Mouse (Mus musculus): ENCODE results near the gene 1700088E04Rik.

1700088E04Rik gene

GRCm38 (mm10) chr15:79131442-79131841 lies 9.6 kb downstream of the 1700088E04Rik start:
- peak; percentile 88 for DNase-seq (ENCODE audit: low read depth, low spot score)

GRCm38 (mm10) chr15:79130782-79131181 lies 10.3 kb downstream of the 1700088E04Rik start:
- no peak for DNase-seq (ENCODE audit: low read depth, low spot score)

GRCm38 (mm10) chr15:79129311-79129710 lies 11.7 kb downstream of the 1700088E04Rik start:
- DNase-seq (ENCODE audit: low read depth, low spot score), result no peak

- no peak for DNase-seq (ENCODE audit: low read depth, low spot score)
Measured at GRCm38 (mm10) chr15:79128208-79128607, 12.8 kb downstream of the 1700088E04Rik start.

- no peak for DNase-seq (ENCODE audit: low read depth, low spot score)
Measured at GRCm38 (mm10) chr15:79127101-79127500, 14.0 kb downstream of the 1700088E04Rik start.

GRCm38 (mm10) chr15:79126217-79126932 lies 14.7 kb downstream of the 1700088E04Rik start:
- peak; percentile 54 for DNase-seq (ENCODE audit: low read depth, low spot score)

- DNase-seq (ENCODE audit: low read depth, low spot score), result no peak
Measured at GRCm38 (mm10) chr15:79124331-79124875, 16.6 kb downstream of the 1700088E04Rik start.

- no peak for DNase-seq (ENCODE audit: low read depth, low spot score)
Measured at GRCm38 (mm10) chr15:79123751-79124150, 17.3 kb downstream of the 1700088E04Rik start.

GRCm38 (mm10) chr15:79122546-79122945 lies 18.5 kb downstream of the 1700088E04Rik start:
- no peak for DNase-seq (ENCODE audit: low read depth, low spot score)

- no peak for DNase-seq (ENCODE audit: low read depth, low spot score)
Measured at GRCm38 (mm10) chr15:79122119-79122518, 18.9 kb downstream of the 1700088E04Rik start.

- DNase-seq (ENCODE audit: low read depth, low spot score), result no peak
Measured at GRCm38 (mm10) chr15:79119491-79119890, 21.6 kb downstream of the 1700088E04Rik start.

GRCm38 (mm10) chr15:79115276-79115675 lies 25.8 kb downstream of the 1700088E04Rik start:
- DNase-seq (ENCODE audit: low read depth, low spot score), result no peak

GRCm38 (mm10) chr15:79111774-79112173 lies 29.3 kb downstream of the 1700088E04Rik start:
- no peak for DNase-seq (ENCODE audit: low read depth, low spot score)

GRCm38 (mm10) chr15:79110528-79110927 lies 30.5 kb downstream of the 1700088E04Rik start:
- no peak for DNase-seq (ENCODE audit: low read depth, low spot score)

GRCm38 (mm10) chr15:79110031-79110430 lies 31.0 kb downstream of the 1700088E04Rik start:
- DNase-seq (ENCODE audit: low read depth, low spot score), result no peak

GRCm38 (mm10) chr15:79109321-79109934 lies 31.6 kb downstream of the 1700088E04Rik start:
- peak; percentile 37 for DNase-seq (ENCODE audit: low read depth, low spot score)

GRCm38 (mm10) chr15:79108421-79109320 lies 32.4 kb downstream of the 1700088E04Rik start, which contains the start of gene Micall1:
Micall1 (plus strand) TSS chr15:79108898.
- DNase-seq (ENCODE audit: low read depth, low spot score), result peak; percentile 79

GRCm38 (mm10) chr15:79107966-79108365 lies 33.1 kb downstream of the 1700088E04Rik start:
- peak; percentile 50 for DNase-seq (ENCODE audit: low read depth, low spot score)

GRCm38 (mm10) chr15:79105804-79106203 lies 35.2 kb downstream of the 1700088E04Rik start:
- no peak for DNase-seq (ENCODE audit: low read depth, low spot score)

- DNase-seq (ENCODE audit: low read depth, low spot score), result peak; percentile 78
Measured at GRCm38 (mm10) chr15:79103264-79103663, 37.8 kb downstream of the 1700088E04Rik start.

GRCm38 (mm10) chr15:79101531-79101930 lies 39.5 kb downstream of the 1700088E04Rik start:
- peak; percentile 76 for DNase-seq (ENCODE audit: low read depth, low spot score)

GRCm38 (mm10) chr15:79100391-79100790 lies 40.7 kb downstream of the 1700088E04Rik start:
- no peak for DNase-seq (ENCODE audit: low read depth, low spot score)
